Mouse (Mus musculus): ENCODE results near the gene Foxj3. TPM values are rescaled to one million over a fixed set of nuclear protein-coding genes. Genes with fewer than 3 reads are reported as not detected.

Gene Foxj3
- polyA plus RNA-seq, 1 experiment from 2014 or later: 18.3 TPM

Other genes with a start within 250 kb of the Foxj3 start
- gene Ybx1, start 242.4 kb upstream of the Foxj3 start, polyA plus RNA-seq (2015; fragmentation: Nextera tagmentation; extraction: Ambion mirVana): 420 and 457 TPM in 2 replicates
- gene Ppih, start 216.5 kb upstream of the Foxj3 start, polyA plus RNA-seq (2015; fragmentation: Nextera tagmentation; extraction: Ambion mirVana): 69.6 and 73.9 TPM in 2 replicates
- gene Ccdc30, start 121.5 kb upstream of the Foxj3 start, polyA plus RNA-seq (2015; fragmentation: Nextera tagmentation; extraction: Ambion mirVana): 2.7 and 2.8 TPM in 2 replicates
- gene Ppcs, start 114.6 kb upstream of the Foxj3 start, polyA plus RNA-seq (2015; fragmentation: Nextera tagmentation; extraction: Ambion mirVana): 51.4 and 52.3 TPM in 2 replicates
- 0.99 and 1.2 TPM in 2 replicates for gene Zmynd12, start 114.2 kb upstream of the Foxj3 start, polyA plus RNA-seq (2015; fragmentation: Nextera tagmentation; extraction: Ambion mirVana)
- 0.62 and 0.73 TPM in 2 replicates for gene Rimkla, start 44.4 kb upstream of the Foxj3 start, polyA plus RNA-seq (2015; fragmentation: Nextera tagmentation; extraction: Ambion mirVana)
- gene Frg2f1, start 2.5 kb downstream of the Foxj3 start, polyA plus RNA-seq (2015; fragmentation: Nextera tagmentation; extraction: Ambion mirVana): 3.5 and 4.3 TPM in 2 replicates
- gene Guca2a, start 100.7 kb downstream of the Foxj3 start, polyA plus RNA-seq (2015; fragmentation: Nextera tagmentation; extraction: Ambion mirVana): 362 and 472 TPM in 2 replicates
- gene Guca2b, start 122.0 kb downstream of the Foxj3 start, polyA plus RNA-seq (2015; fragmentation: Nextera tagmentation; extraction: Ambion mirVana): 93.8 and 157 TPM in 2 replicates
- 4.0 and 4.4 TPM in 2 replicates for gene Hivep3, start 196.8 kb downstream of the Foxj3 start, polyA plus RNA-seq (2015; fragmentation: Nextera tagmentation; extraction: Ambion mirVana)